Comparison of ENCODE assay signal across 24 mouse cellular contexts in the genomic region with DNA sequence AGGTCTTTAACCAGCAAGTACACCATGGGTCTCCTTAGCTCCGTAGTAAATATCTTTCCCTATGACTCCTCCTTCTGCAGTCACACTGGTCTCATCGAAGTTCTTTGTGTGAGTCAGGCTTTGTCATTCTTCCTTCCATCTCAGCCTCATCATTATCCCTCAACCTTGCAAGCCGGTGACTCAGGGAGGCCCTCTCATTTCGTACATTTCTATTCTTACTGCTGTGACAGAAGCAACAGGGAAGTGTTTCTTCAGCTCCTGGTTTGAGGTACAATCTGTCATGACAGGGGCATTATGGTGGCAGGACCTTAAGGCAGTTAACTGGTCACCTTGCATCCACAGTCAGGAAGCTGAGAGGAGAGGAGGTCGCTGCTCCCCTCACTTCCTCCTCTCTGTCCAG. TPM values are rescaled to one million over a fixed set of nuclear protein-coding genes. Genes with fewer than 3 reads are reported as not detected.
DNase-seq lines count a peak whose midpoint lies in the region.
"Had no signal": no experiment of that assay in that cellular context is flagged by ENCODE, and none has a peak within 500 bp of the region (broad histone marks: within the 10 kb centered on the region; RNA-seq: fewer than 3 reads in every experiment).

No protein-coding gene starts in this region.

- no peak overlapping the region for H3K4me3 ChIP-seq in macrophage (ENCODE audit: inconsistent target)
- H3K4me3 ChIP-seq: heart, embryonic 10.5 days; hindbrain, embryonic 15.5 days; intestine, embryonic 15.5 days; limb, embryonic 10.5 days; liver, embryonic 15.5 days; lung, embryonic 15.5 days; midbrain, embryonic 10.5 days; myocyte; neural tube, embryonic 13.5 days had no signal

- H3K36me3 ChIP-seq in macrophage (ENCODE audit: inconsistent target): no peaks in the 10 kb centered on the region
- H3K36me3 ChIP-seq: heart, embryonic 10.5 days; hindbrain, embryonic 15.5 days; intestine, embryonic 15.5 days; limb, embryonic 10.5 days; liver, embryonic 15.5 days; lung, embryonic 15.5 days; midbrain, embryonic 10.5 days; neural tube, embryonic 13.5 days had no signal

- 48% methylated on average over 5 of the region's 5 CpGs for whole genome bisulfite sequencing in macrophage (ENCODE audit: missing documents)

- peak overlapping the region; percentile 35 for H3K27ac ChIP-seq in macrophage
- H3K27ac ChIP-seq: heart, embryonic 10.5 days; hindbrain, embryonic 15.5 days; intestine, embryonic 15.5 days; limb, embryonic 10.5 days; liver, embryonic 15.5 days; lung, embryonic 15.5 days; midbrain, embryonic 10.5 days; neural tube, embryonic 13.5 days had no signal

- H3K79me2 ChIP-seq in macrophage (ENCODE audit: inconsistent target): no peaks in the 10 kb centered on the region

- peak; percentile 64 for DNase-seq in adrenal gland, adult 8-10 months
- DNase-seq in adrenal gland, postnatal 25 days: no peak
- DNase-seq in 3T3-L1 (ENCODE audit: low read depth, low spot score): peak; percentile 85
- peak; percentile 37 for DNase-seq in adrenal gland, postnatal 10 days
- no peak for DNase-seq in testis, postnatal 10 days (ENCODE audit: low spot score)
- no peak for DNase-seq in kidney, adult 11 months
- DNase-seq: cerebellum, adult 11-12 months; cerebellum, postnatal 10 days; heart, postnatal 4 days; kidney, postnatal 25 days; liver; lung, postnatal 36 days; thymus, adult 2 months; thymus, postnatal 4 days had no signal

RNA-seq across cellular contexts. Expression of a gene that starts 15.8 kb away (rescaled TPM):
- total RNA-seq in adrenal gland, adult 8-10 months (2022): 100 to 1,000 TPM; 160 to 184 (median 171) TPM
- total RNA-seq in adrenal gland, postnatal 25 days (2021): 201 and 209 TPM in 2 replicates
- 100 to 1,000 TPM; 137 to 144 TPM for total RNA-seq in adrenal gland, postnatal 10 days (2021)
- total RNA-seq in macrophage (2018; cell fraction: chromatin; rRNA removed): 100 to 1,000 TPM in 17 of 26 experiments, 10 to 100 TPM in 9; 50.8 to 209 (median 111) TPM
- 100 to 1,000 TPM; 225 to 402 (median 294) TPM for total RNA-seq in macrophage (2018; cell fraction: cytosol; rRNA removed)
- total RNA-seq in macrophage (2018; cell fraction: nucleus; rRNA removed): 100 to 1,000 TPM in 25 of 26 experiments, 10 to 100 TPM in 1; 90.1 to 310 (median 159) TPM
- polyA plus RNA-seq in macrophage (2018): 285 to 859 TPM (median 563 TPM) in 3 replicates

Comparison
In these comparisons a context has a peak if more than half of its experiments do, and no peak if none do; other contexts are left out.
1. DNase-seq: peak in adrenal gland, adult 8-10 months (single experiment), 3T3-L1 (single experiment) and adrenal gland, postnatal 10 days (single experiment); none in adrenal gland, postnatal 25 days (single experiment), testis, postnatal 10 days (single experiment) and kidney, adult 11 months (single experiment).